Mouse (Mus musculus) kidney, embryonic 16.5 days (tissue): Measurements from ENCODE around the gene Slc6a20b. TPM values are rescaled to one million over a fixed set of nuclear protein-coding genes. Genes with fewer than 3 reads are reported as not detected.
"Not testable (repeated sequence)": the region's sequence is repeated elsewhere in the genome, so short reads cannot be mapped to it uniquely, and the experiment has no call there.

Source experiments
- ATAC-seq: fragments of 200-750 bp; cut with Nextera tagmentation; 2 replicates; pipeline ENCODE4 v1.8.0; 2017; ENCODE audit warnings: moderate TSS enrichment; ENCODE audit not compliant: low FRiP score, low TSS enrichment
- H3K27ac ChIP-seq: fragments of 300-500 bp; sonication (generic); 2 replicates; pipeline ENCODE4 v1.5.1; 2014; ENCODE audit warnings: low read length
- H3K27me3 ChIP-seq: fragments of 300-500 bp; sonication (generic); 2 replicates; pipeline ENCODE4 v1.6.1; 2014; ENCODE audit warnings: low read length, control low read depth, mixed read lengths; ENCODE audit not compliant: insufficient read depth
- H3K36me3 ChIP-seq: fragments of 300-500 bp; sonication (generic); 2 replicates; pipeline ENCODE4 v1.6.1; 2014; ENCODE audit warnings: low read length, control low read depth, mixed read lengths; ENCODE audit not compliant: insufficient read depth
- H3K4me1 ChIP-seq: fragments of 300-500 bp; sonication (generic); 2 replicates; pipeline ENCODE4 v1.6.1; 2014; ENCODE audit warnings: low read length, control low read depth, mixed read lengths; ENCODE audit not compliant: insufficient read depth
- H3K4me2 ChIP-seq: fragments of 300-500 bp; sonication (generic); replicated peaks from 2 replicates; pipeline ENCODE4 v1.6.1; 2014; ENCODE audit warnings: low read depth, low read length
- H3K4me3 ChIP-seq: fragments of 300-500 bp; sonication (generic); 2 replicates; pipeline ENCODE4 v1.5.1; 2014; ENCODE audit warnings: mild to moderate bottlenecking, low read length
- H3K9ac ChIP-seq: fragments of 300-500 bp; sonication (generic); replicated peaks from 2 replicates; pipeline ENCODE4 v1.6.1; 2014; ENCODE audit warnings: low read length
- H3K9me3 ChIP-seq: fragments of 300-500 bp; sonication (generic); 2 replicates; pipeline ENCODE4 v1.6.1; 2016; ENCODE audit warnings: low read length, control low read depth
- WGBS: fragments of 180-500 bp; shearing (Covaris S2); extraction: QIAGEN DNeasy Blood & Tissue Kit; methylation state at CpG from one replicate; pipeline ENCODE4 v1.1.7; 2014; 5-methylcytosine and 5-hydroxymethylcytosine counted together
- polyA plus RNA-seq: library from polyadenylated mRNA; unstranded; fragments of >200 nt; fragmentation: Nextera tagmentation; extraction: Ambion mirVana; gene quantifications from 2 replicates; pipeline ENCODE4 v1.2.1, GENCODE M21; 2015

Gene Slc6a20b
- 5.7 and 7.9 TPM in 2 replicates for polyA plus RNA-seq

DNA sequence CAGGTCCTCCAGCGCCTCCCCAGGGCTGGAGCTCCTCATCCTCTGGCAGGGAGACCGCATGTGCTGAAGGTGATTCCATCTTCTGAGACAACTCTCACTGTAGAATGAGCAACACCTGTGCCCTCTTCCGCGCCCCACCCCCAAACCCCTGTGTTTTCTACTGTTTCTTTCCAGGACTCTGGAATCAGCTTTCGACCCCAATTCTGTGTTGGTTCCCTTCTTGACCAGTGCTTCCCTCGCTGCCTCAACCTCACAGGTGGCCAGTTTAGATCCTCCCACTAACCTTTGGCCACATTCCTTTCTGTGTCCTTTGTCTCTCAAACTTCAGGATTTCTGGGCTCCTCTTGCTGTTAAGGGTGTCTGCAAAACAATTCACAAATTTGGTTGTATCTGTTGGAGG is at the start of gene Slc6a20b:
Slc6a20b (minus strand) TSS at position 285 of the 400 bp plus-strand sequence.
- Histone ChIP-seq H3K36me3 (no peaks in the 10 kb centered on the region), H3K9me3 (no peaks in the 10 kb centered on the region), H3K4me1 (no peaks in the 10 kb centered on the region), H3K27me3 (no peaks in the 10 kb centered on the region), H3K27ac (no peak within 1 kb of the TSS), H3K9ac (no peak within 1 kb of the TSS), H3K4me3 (no peak within 1 kb of the TSS), H3K4me2 (no peak within 1 kb of the TSS)
- 79% methylated on average over 6 of the region's 6 CpGs for WGBS
- no peak for ATAC-seq

DNA sequence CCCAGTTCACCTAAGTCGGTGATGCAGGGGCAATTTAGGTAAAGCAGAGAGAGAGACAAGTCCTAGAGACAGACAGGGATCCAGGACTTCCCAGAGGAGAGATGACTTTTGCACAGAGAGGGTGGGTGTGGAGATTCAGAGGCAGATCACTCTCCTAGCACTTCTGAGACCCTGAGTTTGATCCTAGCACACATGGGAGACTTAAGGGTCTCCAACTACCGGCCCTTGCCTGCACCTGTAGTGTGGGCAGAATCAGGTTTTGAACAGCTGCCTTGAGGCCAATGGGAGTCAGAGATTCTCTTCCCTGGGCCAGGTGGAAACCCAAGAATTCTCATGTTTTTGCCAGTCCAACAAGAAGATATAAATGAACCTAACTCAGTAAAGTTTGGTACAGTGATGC is 46.8 kb upstream of the Slc6a20b start:
- H3K4me3 ChIP-seq, result peak overlapping the region; percentile 51; the same call in 1 of the 2 replicates
- H3K4me1 ChIP-seq, result 0 out of 2 replicates have a peak, but pooled peaks cover 5% of the 10 kb centered on the region
- ATAC-seq, result no peak
- no peaks in the 10 kb centered on the region for H3K9me3 ChIP-seq
- H3K4me2 ChIP-seq, result peak overlapping the region; percentile 73; the same call in 1 of the 2 replicates
- no peak overlapping the region for H3K9ac ChIP-seq
- WGBS, result 27% methylated on average over 2 of the region's 2 CpGs
- H3K36me3 ChIP-seq, result no peaks in the 10 kb centered on the region
- peaks cover 61% of the 10 kb centered on the region for H3K27me3 ChIP-seq
- no peak overlapping the region for H3K27ac ChIP-seq

DNA sequence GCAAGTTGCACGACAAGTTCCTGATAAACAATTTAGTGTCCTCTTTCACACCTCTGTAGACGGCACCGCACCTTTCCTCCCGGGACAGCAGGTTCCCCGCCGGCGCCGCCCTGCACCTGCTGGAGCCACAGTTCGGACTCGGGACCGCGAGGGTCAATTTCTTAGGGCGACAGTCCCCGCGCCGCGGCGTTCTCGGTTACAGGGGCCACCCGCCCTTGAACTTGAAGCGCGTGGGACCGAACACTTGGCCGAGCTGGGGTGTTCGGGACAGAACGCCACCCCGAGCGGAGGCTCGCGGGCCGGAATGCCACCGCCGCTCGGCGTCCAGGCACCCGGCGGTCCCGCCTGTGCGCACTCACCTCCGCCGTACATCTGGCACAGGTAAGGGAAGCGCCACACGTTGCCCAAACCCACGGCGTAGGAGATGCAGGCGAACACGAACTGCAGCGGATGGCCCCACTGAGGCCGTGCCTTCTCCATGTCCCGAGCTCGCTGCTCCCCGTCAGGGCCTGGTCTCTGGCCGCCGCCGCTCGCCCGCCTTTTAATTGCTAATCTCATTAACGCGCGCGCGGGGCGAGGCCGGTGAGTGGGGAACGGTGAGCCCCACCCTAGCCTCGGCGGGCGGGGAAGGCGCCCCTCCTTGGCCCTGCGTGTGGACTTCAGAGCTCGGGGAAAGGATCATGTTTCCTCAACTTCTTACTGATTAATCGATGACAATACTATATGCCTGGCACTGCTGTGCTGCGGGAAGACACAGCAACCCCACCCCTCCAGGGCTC is 46.2 kb upstream of the Slc6a20b start, which contains the start of the genes Ccr9 and Slc6a20a:
Ccr9 (plus strand) TSS at position 113 of the 779 bp plus-strand sequence.
Slc6a20a (minus strand) TSS at position 559 of the 779 bp plus-strand sequence.
- peak within 1 kb of the TSS; percentile 51 for H3K4me3 ChIP-seq
- no peaks in the 10 kb centered on the region for H3K9me3 ChIP-seq
- peak within 1 kb of the TSS; percentile 73 for H3K4me2 ChIP-seq
- H3K36me3 ChIP-seq, result no peaks in the 10 kb centered on the region
- no peak within 1 kb of the TSS for H3K27ac ChIP-seq
- peak within 1 kb of the TSS; percentile 49 for H3K9ac ChIP-seq
- WGBS, result under 1% methylated on average over 73 of the region's 73 CpGs
- ATAC-seq, result peak; percentile 84
- peaks cover 61% of the 10 kb centered on the region for H3K27me3 ChIP-seq
- H3K4me1 ChIP-seq, result 0 out of 2 replicates have a peak, but pooled peaks cover 5% of the 10 kb centered on the region

DNA sequence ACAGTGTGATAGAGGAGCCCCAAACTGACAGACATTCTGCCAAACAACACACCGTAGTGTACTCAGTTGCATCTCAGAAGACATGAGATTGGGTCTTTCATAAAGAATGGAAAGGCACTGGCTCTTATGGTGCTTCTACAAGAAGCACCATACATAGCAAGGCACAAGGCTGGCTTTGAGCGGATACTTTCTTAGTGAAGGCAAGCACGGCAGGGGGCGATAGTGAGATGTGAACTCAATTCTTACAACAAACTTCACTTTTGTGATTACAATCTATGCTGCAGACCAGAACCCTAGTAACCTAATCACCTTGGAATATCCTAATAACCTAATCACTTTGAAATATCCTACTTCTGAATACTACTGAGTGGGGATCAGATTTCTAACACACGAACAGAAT is 33.3 kb upstream of the Slc6a20b start:
- H3K9ac ChIP-seq, result no peak overlapping the region
- H3K4me3 ChIP-seq, result no peak overlapping the region
- H3K36me3 ChIP-seq, result no peaks in the 10 kb centered on the region
- no peak overlapping the region for H3K4me2 ChIP-seq
- no peak for ATAC-seq
- H3K27me3 ChIP-seq, result no peaks in the 10 kb centered on the region
- H3K9me3 ChIP-seq, result no peaks in the 10 kb centered on the region
- H3K27ac ChIP-seq, result no peak overlapping the region
- no peaks in the 10 kb centered on the region for H3K4me1 ChIP-seq
- WGBS, result 58% methylated on average over 5 of the region's 5 CpGs

DNA sequence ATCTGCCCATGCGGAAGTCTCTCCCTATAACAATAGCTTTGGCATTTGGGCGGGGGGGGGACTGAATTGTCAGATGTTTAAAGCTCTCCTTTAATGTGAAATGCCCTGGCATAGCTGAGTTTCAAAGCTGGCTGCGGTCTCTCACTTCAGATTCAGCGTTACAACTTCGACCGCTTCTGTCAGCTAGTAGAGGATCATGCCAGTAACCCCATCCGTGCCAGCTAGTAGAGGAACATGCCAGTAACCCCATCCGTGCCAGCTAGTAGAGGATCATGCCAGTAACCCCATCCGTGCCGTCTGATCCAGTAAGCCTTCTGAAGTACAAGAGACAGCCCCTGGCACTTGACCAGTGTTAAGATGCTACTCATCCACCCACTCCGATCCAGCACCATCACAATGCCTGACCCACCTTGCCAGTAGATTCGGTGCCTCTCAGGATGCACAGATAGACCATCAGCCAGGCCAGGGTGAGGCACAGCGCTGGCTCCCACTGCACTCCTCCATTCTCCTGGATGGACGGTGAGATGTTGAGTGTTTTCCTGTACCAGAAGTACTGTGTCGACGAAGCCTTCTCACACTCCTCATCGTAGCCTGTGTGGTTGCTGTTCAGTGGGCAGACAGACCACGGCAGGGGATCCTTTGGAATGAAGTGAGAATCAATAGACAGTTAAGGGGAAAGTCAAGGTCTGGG is 27.8 kb upstream of the Slc6a20b start:
- 90% methylated on average over 17 of the region's 18 CpGs for WGBS
- H3K9me3 ChIP-seq, H3K27me3 ChIP-seq, H3K4me3 ChIP-seq, H3K4me1 ChIP-seq, H3K27ac ChIP-seq, ATAC-seq, H3K36me3 ChIP-seq, H3K4me2 ChIP-seq, H3K9ac ChIP-seq: not testable (repeated sequence)

GRCm38 (mm10) chr9:123658981-123659380 is 26.6 kb upstream of the Slc6a20b start:
- Histone ChIP-seq H3K4me2 (no peak overlapping the region), H3K4me3 (no peak overlapping the region), H3K9ac (no peak overlapping the region), H3K9me3 (no peaks in the 10 kb centered on the region), H3K4me1 (no peaks in the 10 kb centered on the region), H3K36me3 (no peaks in the 10 kb centered on the region), H3K27me3 (no peaks in the 10 kb centered on the region), H3K27ac (no peak overlapping the region)
- ATAC-seq, result no peak

- no peak overlapping the region for H3K4me3 ChIP-seq
- H3K27me3 ChIP-seq, result no peaks in the 10 kb centered on the region
- 91% methylated on average over 3 of the region's 3 CpGs for WGBS
- H3K36me3 ChIP-seq, result no peaks in the 10 kb centered on the region
- no peak overlapping the region for H3K4me2 ChIP-seq
- no peaks in the 10 kb centered on the region for H3K4me1 ChIP-seq
- ATAC-seq, result no peak
- H3K9ac ChIP-seq, result no peak overlapping the region
- H3K9me3 ChIP-seq, result no peaks in the 10 kb centered on the region
- H3K27ac ChIP-seq, result no peak overlapping the region
Measured at GRCm38 (mm10) chr9:123657457-123657856, 25.1 kb upstream of the Slc6a20b start.

DNA sequence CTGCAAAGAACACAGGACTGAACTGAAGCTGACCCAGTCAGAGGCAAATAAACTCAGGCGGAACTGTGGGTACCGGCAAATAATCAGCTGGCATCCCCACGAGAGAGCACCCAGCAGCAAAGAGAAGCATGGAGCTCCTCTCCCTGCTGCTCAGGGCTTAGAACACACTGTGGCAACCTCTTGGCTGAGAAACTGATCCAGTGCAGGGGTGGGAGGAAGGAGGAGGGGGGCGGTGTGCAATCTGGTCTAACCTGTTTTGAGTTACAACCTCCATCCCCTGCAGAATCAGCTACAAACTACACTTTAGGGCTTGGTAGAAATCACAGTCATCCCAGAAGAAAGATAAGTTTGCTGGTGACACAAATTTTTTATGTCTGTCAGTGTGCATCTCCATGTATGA is 19.0 kb upstream of the Slc6a20b start:
- Histone ChIP-seq H3K4me3 (no peak overlapping the region), H3K4me2 (no peak overlapping the region), H3K27ac (no peak overlapping the region), H3K9me3 (no peaks in the 10 kb centered on the region), H3K9ac (no peak overlapping the region), H3K36me3 (no peaks in the 10 kb centered on the region), H3K4me1 (no peaks in the 10 kb centered on the region), H3K27me3 (no peaks in the 10 kb centered on the region)
- no peak for ATAC-seq
- 34% methylated on average over 4 of the region's 4 CpGs for WGBS

DNA sequence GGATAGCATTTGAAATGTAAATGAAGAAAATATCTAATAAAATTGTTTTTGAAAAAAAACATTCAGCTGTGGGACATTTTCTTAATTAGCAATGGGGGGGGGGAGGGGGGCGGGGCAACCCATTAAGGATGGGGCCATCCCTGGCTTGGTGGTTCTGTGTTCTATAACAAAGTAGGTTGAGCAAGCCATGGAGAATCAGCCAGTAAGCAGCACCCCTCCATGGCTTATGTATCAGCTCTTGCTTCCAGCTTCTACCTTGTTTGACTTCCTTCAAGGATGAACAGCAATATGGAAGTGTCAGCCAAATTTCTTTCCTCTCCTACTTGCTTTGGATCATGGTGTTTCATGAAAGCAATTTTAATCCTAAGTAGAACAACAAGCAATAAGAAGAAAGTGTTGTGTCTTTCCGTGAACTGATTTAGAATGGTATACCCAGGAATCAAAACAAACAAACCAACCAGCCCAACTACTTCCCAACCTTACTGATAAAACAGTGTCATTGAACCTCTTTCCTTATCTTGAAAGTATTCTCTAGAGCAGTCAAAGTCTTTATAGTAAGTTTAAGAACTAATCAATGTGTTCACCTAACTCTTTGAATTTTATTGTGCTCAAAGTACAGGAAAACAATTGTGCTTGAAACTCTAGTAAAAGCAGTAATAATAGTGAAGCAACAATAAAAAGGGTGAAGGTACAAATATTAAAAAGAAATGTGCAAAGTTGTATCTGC is 17.6 kb upstream of the Slc6a20b start:
- H3K36me3 ChIP-seq, result no peaks in the 10 kb centered on the region
- no peak overlapping the region for H3K4me3 ChIP-seq
- ATAC-seq, result no peak
- no peak overlapping the region for H3K9ac ChIP-seq
- no peaks in the 10 kb centered on the region for H3K4me1 ChIP-seq
- no peaks in the 10 kb centered on the region for H3K27me3 ChIP-seq
- H3K4me2 ChIP-seq, result no peak overlapping the region
- no peaks in the 10 kb centered on the region for H3K9me3 ChIP-seq
- no peak overlapping the region for H3K27ac ChIP-seq
- 85% methylated on average over 2 of the region's 2 CpGs for WGBS
